Mouse (Mus musculus): Measurements from ENCODE around the gene Ifngr1.

The Ifngr1 gene

GRCm38 (mm10) chr10:19591641-19592441 lies at the start of gene Ifngr1:
Gene Ifngr1, plus strand, starts transcription at chr10:19591949.
- peak; percentile 100 for DNase-seq

GRCm38 (mm10) chr10:19546825-19547224 lies 44.9 kb upstream of the Ifngr1 start:
- no peak for DNase-seq

- DNase-seq, result no peak
Observed at GRCm38 (mm10) chr10:19548016-19548415, 43.7 kb upstream of the Ifngr1 start.

- DNase-seq, result no peak
Observed at GRCm38 (mm10) chr10:19548491-19548890, 43.3 kb upstream of the Ifngr1 start.

- DNase-seq, result no peak
Observed at GRCm38 (mm10) chr10:19551585-19551984, 40.2 kb upstream of the Ifngr1 start.

- DNase-seq, result no peak
Observed at GRCm38 (mm10) chr10:19553857-19554256, 37.9 kb upstream of the Ifngr1 start.

GRCm38 (mm10) chr10:19557696-19558095 lies 34.1 kb upstream of the Ifngr1 start:
- DNase-seq, result no peak

GRCm38 (mm10) chr10:19559565-19560165 lies 32.1 kb upstream of the Ifngr1 start:
- no peak for DNase-seq

- no peak for DNase-seq
Observed at GRCm38 (mm10) chr10:19562598-19562997, 29.2 kb upstream of the Ifngr1 start.

- DNase-seq, result no peak
Observed at GRCm38 (mm10) chr10:19563443-19563861, 28.3 kb upstream of the Ifngr1 start.

- DNase-seq, result no peak
Observed at GRCm38 (mm10) chr10:19567481-19567880, 24.3 kb upstream of the Ifngr1 start.

GRCm38 (mm10) chr10:19570288-19570687 lies 21.5 kb upstream of the Ifngr1 start:
- DNase-seq, result no peak

- DNase-seq, result no peak
Observed at GRCm38 (mm10) chr10:19570716-19571115, 21.0 kb upstream of the Ifngr1 start.

- no peak for DNase-seq
Observed at GRCm38 (mm10) chr10:19577571-19577970, 14.2 kb upstream of the Ifngr1 start.

- DNase-seq, result no peak
Observed at GRCm38 (mm10) chr10:19578001-19578400, 13.7 kb upstream of the Ifngr1 start.

- no peak for DNase-seq
Observed at GRCm38 (mm10) chr10:19578409-19578986, 13.3 kb upstream of the Ifngr1 start.

- no peak for DNase-seq
Observed at GRCm38 (mm10) chr10:19580660-19581059, 11.1 kb upstream of the Ifngr1 start.

- no peak for DNase-seq
Observed at GRCm38 (mm10) chr10:19581844-19582582, 9.7 kb upstream of the Ifngr1 start.

GRCm38 (mm10) chr10:19582806-19583430 lies 8.8 kb upstream of the Ifngr1 start:
- DNase-seq, result no peak

GRCm38 (mm10) chr10:19584064-19584463 lies 7.7 kb upstream of the Ifngr1 start:
- no peak for DNase-seq

- no peak for DNase-seq
Observed at GRCm38 (mm10) chr10:19584846-19585245, 6.9 kb upstream of the Ifngr1 start.

- DNase-seq, result no peak
Observed at GRCm38 (mm10) chr10:19585860-19586259, 5.9 kb upstream of the Ifngr1 start.

GRCm38 (mm10) chr10:19587281-19587680 lies 4.5 kb upstream of the Ifngr1 start:
- no peak for DNase-seq
